Mouse (Mus musculus): Measurements from ENCODE around the gene Adcy10. TPM values are rescaled to one million over a fixed set of nuclear protein-coding genes. Genes with fewer than 3 reads are reported as not detected.

Gene Adcy10
- total RNA-seq, 2 experiments from 2014 or later, result not detected

Other genes starting within 250 kb of the Adcy10 start
- 10 to 100 TPM; 22.1 TPM for gene Tiprl, start 248.2 kb upstream of the Adcy10 start, total RNA-seq (2021)
- 1 to 10 TPM; 2.5 to 3.0 TPM for gene Gpr161, start 189.4 kb upstream of the Adcy10 start, total RNA-seq (2021)
- gene Dcaf6, start 24.7 kb upstream of the Adcy10 start, total RNA-seq (2021), result 100 to 1,000 TPM; 138 to 160 TPM
- 100 to 1,000 TPM; 195 to 234 TPM for gene Mpc2, start 24.5 kb upstream of the Adcy10 start, total RNA-seq (2021)
- 10 to 100 TPM; 23.8 to 25.6 TPM for gene Mpzl1, start 149.4 kb downstream of the Adcy10 start, total RNA-seq (2021)
- 100 to 1,000 TPM; 117 to 125 TPM for gene Rcsd1, start 224.6 kb downstream of the Adcy10 start, total RNA-seq (2021)